Mouse (Mus musculus): Measurements from ENCODE around the gene Atf6. TPM values are rescaled to one million over a fixed set of nuclear protein-coding genes. Genes with fewer than 3 reads are reported as not detected.

Gene Atf6
- total and polyA plus RNA-seq, 3 experiments = 11.7 to 16.4 TPM; not detected in 1

GRCm38 (mm10) chr1:170867691-170868105 is at the start of gene Atf6 (continued):
- TF ChIP-seq GABPA (IDR thresholded peaks at IDR 0.05; ENCODE audit: low read depth, low read length) = no peak
- TF ChIP-seq JUND (IDR thresholded peaks at IDR 0.05; ENCODE audit: low read depth, low read length) = peak; percentile 64; the same call in 1 of the 2 replicates
- no peak for TF ChIP-seq ZKSCAN1 (IDR thresholded peaks at IDR 0.05; ENCODE audit: low read depth, low read length)

DNA sequence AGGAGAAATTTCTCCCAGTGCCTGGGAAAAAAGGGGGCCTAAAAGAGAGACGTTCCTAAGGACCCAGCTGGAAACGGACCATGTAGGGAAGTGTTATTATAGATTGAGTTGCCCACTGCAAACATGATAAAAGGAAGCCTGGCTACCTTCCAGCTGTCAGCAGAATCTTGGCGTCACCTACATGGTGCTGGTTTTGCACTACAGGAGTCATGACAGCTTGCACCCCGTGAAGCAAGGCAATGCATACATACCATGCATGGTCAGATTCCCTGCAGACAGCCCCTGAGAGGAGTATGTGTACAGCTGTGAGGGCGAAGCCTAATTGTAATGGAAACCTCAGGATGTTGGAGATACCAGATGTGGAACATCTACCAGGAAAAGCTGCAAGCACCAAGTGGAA is 48.1 kb upstream of the Atf6 start:
- H3K79me2 ChIP-seq (ENCODE audit: control insufficient read depth, insufficient read depth, low read length, poor library complexity) = no peaks in the 10 kb centered on the region
- H3K36me3 ChIP-seq (ENCODE audit: control insufficient read depth in 1 of 2, insufficient read depth in 2 of 2, low read length in 2 of 2) = no peaks in the 10 kb centered on the region
- H3K9ac ChIP-seq (ENCODE audit: control insufficient read depth, low read depth, low read length, poor library complexity, severe bottlenecking) = no peak overlapping the region
- DNase-seq (ENCODE audit: low read depth, low spot score) = peak; percentile 56
- H3K27me3 ChIP-seq (ENCODE audit: control insufficient read depth in 1 of 2, insufficient read depth in 2 of 2, low read length in 2 of 2) = no peaks in the 10 kb centered on the region
- no peak overlapping the region for H3K27ac ChIP-seq (ENCODE audit: control insufficient read depth, low read depth, low read length)
- H3K4me1 ChIP-seq (ENCODE audit: control insufficient read depth in 1 of 2, insufficient read depth in 2 of 2, low read length in 2 of 2) = 0 out of 4 replicates have a peak, but pooled peaks cover 0 to 2% of the 10 kb centered on the region in 2 experiments
- H3K9me3 ChIP-seq (replicated peaks; ENCODE audit: insufficient read depth, low read length) = no peaks in the 10 kb centered on the region
- no peak overlapping the region for H3K4me3 ChIP-seq (ENCODE audit: control insufficient read depth in 1 of 2, insufficient read depth in 1 of 2, low read depth in 2 of 2, low read length in 2 of 2)
- TF ChIP-seq ETS1 (IDR thresholded peaks at IDR 0.05; ENCODE audit: low read depth, low read length) = 0 out of 2 replicates have a peak, but pooled peaks have one; percentile 28
- peak; percentile 17 to 30; a peak in 2 of 4 replicates for TF ChIP-seq EP300 (IDR thresholded peaks at IDR 0.05; ENCODE audit: low read depth in 1 of 2, low read length in 2 of 2)
- no peak for TF ChIP-seq GABPA (IDR thresholded peaks at IDR 0.05; ENCODE audit: low read depth, low read length)

- Histone ChIP-seq H3K9ac (ENCODE audit: control insufficient read depth, low read depth, low read length, poor library complexity, severe bottlenecking) (no peak within 1 kb of the TSS), H3K27me3 (ENCODE audit: control insufficient read depth in 1 of 2, insufficient read depth in 2 of 2, low read length in 2 of 2) (no peaks in the 10 kb centered on the region; a peak in 1 of 4 replicates), H3K79me2 (ENCODE audit: control insufficient read depth, insufficient read depth, low read length, poor library complexity) (no peaks in the 10 kb centered on the region), H3K9me3 (replicated peaks; ENCODE audit: insufficient read depth, low read length) (no peaks in the 10 kb centered on the region), H3K4me1 (ENCODE audit: control insufficient read depth in 1 of 2, insufficient read depth in 2 of 2, low read length in 2 of 2) (0 out of 4 replicates have a peak, but pooled peaks cover 0 to 2% of the 10 kb centered on the region in 2 experiments), H3K36me3 (ENCODE audit: control insufficient read depth in 1 of 2, insufficient read depth in 2 of 2, low read length in 2 of 2) (no peaks in the 10 kb centered on the region), H3K4me3 (ENCODE audit: control insufficient read depth in 1 of 2, insufficient read depth in 1 of 2, low read depth in 2 of 2, low read length in 2 of 2) (no peak within 1 kb of the TSS), H3K27ac (ENCODE audit: control insufficient read depth, low read depth, low read length) (no peak within 1 kb of the TSS)
- no peak for DNase-seq (ENCODE audit: low read depth, low spot score)
- TF ChIP-seq HCFC1 (IDR thresholded peaks at IDR 0.05; ENCODE audit: low read depth, low read length) (no peak), ZC3H11A (IDR thresholded peaks at IDR 0.05; ENCODE audit: low read depth, low read length) (no peak), JUND (IDR thresholded peaks at IDR 0.05; ENCODE audit: low read depth, low read length) (no peak), NELFE (IDR thresholded peaks at IDR 0.05; ENCODE audit: low read depth, low read length) (no peak), MAZ (IDR thresholded peaks at IDR 0.05; ENCODE audit: low read depth, low read length) (no peak), RCOR1 (IDR thresholded peaks at IDR 0.05; ENCODE audit: low read depth, low read length) (no peak)
Observed at GRCm38 (mm10) chr1:170912891-170913615, 45.5 kb upstream of the Atf6 start, which contains the start of gene Fcrlb. Gene Fcrlb (minus strand): TSS chr1:170912941.

All from MEL (cell line).